Mouse (Mus musculus) heart, adult 18-20 months (tissue): Measurements from ENCODE around the gene Taf6l. TPM values are rescaled to one million over a fixed set of nuclear protein-coding genes. Genes with fewer than 3 reads are reported as not detected.
A peak's percentile ranks its signal among the peaks of the same experiment; 100 is the strongest.

Experiments used
- DNase-seq, 2 experiments: peaks; one replicate each; pipeline ENCODE4 v3.0.0; 2021 to 2022; ENCODE audit warnings: mixed read lengths in 1 of 2
- long read RNA-seq, 2 experiments: library from polyadenylated mRNA; stranded (forward); transcript quantifications; one replicate each; pipeline ENCODE4 v2.0.0; 2021
- total RNA-seq, 2 experiments: library from RNA; stranded (reverse); gene quantifications; 2 replicates each; pipeline ENCODE4 v1.2.3; 2021

Gene Taf6l
- 1 to 10 TPM; 7.2 to 8.6 TPM for total RNA-seq
- long read RNA-seq, experiment 1, transcript Taf6l-205 (12 exons, 2,065 nt): major isoform, 8 of 14 reads
- long read RNA-seq, experiment 1, partial matches to known transcripts: 3 of 14 reads
- long read RNA-seq, experiment 1, other reads (novel, unspliced or antisense): 1 of 14 reads
- long read RNA-seq, experiment 2, partial matches to known transcripts: 2 of 6 reads
- long read RNA-seq, experiment 2, other reads (novel, unspliced or antisense): 0 of 6 reads

GRCm38 (mm10) chr19:8786008-8786781 lies at the start of gene Taf6l:
Gene Taf6l, minus strand, starts transcription at chr19:8786417.
- DNase-seq: peak; percentile 94 to 97

- DNase-seq: no peak
Measured at GRCm38 (mm10) chr19:8832971-8833370, 46.8 kb upstream of the Taf6l start.

DNA sequence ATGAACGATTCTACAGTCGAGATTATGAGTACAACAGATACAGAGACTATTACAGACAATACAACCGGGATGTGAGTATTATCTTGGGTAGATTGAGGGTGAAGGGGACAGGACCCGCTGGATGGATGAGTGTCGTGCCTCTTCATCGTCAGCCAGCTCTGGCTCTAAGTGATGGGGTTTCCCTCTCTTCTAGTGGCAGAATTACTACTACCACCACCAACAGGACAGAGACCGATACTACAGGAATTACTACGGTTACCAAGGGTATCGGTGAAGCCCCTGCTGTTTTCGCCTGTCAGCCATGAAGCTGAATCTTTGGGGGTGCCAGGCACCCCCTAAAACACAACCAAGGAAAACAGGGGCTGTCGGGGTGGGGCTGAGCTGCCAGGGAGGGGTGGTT lies 45.0 kb upstream of the Taf6l start:
- DNase-seq: no peak

- DNase-seq: no peak
Measured at GRCm38 (mm10) chr19:8830664-8831063, 44.4 kb upstream of the Taf6l start.

- peak in 1 of 2 experiments; percentile 47 for DNase-seq
Measured at GRCm38 (mm10) chr19:8829660-8830059, 43.4 kb upstream of the Taf6l start, which contains the start of gene AC129217.1. Gene AC129217.1, plus strand, starts transcription at chr19:8829773.

DNA sequence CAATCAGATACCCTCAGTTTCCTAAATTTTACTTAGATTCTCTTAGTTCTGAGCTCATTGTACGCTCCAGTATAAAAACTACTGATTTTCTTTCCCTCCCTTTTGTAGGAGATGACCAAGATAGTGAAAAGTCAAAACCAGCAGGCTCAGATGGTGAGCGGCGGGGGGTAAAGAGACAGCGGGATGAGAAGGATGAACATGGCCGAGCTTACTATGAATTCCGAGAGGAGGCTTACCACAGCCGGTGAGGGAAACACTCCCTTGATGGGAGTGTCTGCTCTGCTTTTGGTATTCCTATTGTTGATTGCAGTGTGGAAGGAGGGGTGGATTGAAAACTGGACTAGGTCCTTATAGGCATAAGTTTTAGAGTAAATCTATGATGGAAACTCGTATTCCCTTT lies 36.5 kb upstream of the Taf6l start:
- DNase-seq: no peak

GRCm38 (mm10) chr19:8821146-8821545 lies 34.9 kb upstream of the Taf6l start:
- no peak for DNase-seq

DNA sequence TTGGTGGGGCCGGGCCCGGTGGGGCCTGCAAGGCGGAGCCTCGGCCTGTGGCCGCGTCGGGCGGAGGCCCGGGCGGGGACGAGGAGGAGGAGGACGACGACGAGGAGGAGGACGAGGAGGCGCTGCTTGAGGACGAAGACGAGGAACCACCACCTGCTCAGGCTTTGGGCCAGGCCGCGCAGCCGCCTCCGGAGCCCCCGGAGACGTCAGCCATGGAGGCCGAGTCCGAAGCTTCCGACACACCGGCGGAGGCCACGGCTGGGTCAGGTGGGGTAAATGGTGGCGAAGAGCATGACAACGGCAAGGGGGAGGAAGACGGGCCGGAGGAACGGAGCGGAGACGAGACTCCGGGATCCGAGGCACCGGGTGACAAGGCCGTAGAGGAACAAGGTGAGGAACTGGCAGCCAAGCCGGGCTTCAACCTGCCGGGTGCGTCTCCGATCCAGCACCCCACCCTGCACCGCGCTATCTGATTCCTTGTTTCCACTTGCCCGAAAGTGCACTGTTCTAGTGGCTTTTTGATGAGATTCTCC lies 34.3 kb upstream of the Taf6l start:
- no peak for DNase-seq

DNA sequence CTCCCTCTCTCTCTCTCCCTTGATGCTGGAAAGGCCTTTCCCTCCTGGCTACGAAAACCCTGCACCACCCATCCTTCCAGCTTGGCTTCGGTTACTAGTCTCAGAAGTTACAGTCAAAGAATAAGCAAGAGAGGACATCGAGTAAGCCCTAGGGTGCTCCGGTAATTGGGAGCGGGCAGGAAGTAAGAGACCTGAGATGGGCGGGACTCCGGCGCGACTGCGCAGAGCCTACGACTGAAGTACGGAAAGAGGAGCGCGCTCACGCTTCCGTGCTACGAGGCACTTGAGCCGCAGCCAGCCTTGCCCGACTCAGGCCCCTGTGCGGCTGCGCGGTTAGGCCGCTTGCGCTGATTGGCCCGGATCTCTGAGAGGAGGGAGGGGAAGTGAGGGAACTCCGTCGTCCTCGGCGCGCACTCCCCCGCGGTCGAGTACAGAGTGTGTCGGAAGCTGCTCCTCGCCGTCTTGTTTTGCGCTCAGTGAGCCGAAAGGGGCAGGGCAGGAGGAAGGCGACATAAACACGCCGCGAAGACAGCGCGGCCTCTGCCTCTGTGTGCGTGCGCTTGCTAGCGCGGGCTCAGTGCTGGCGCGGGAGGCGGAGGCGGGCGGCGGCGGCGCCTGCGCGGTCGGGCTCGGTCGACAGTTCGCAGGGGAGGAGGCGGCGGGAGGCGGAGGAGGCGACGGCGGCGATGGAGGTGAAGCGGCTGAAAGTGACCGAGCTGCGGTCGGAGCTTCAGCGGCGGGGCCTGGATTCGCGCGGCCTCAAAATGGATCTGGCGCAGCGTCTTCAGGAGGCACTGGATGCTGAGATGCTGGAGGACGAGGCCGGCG lies 33.6 kb upstream of the Taf6l start, which contains the start of gene Hnrnpul2:
Hnrnpul2 (plus strand) TSS at position 415 of the 828 bp plus-strand sequence.
- DNase-seq: peak; percentile 98 to 99

- DNase-seq: peak; percentile 96 to 99
Measured at GRCm38 (mm10) chr19:8818801-8819595, 32.8 kb upstream of the Taf6l start, which contains the start of gene Ttc9c. Gene Ttc9c, minus strand, starts transcription at chr19:8819333.

DNA sequence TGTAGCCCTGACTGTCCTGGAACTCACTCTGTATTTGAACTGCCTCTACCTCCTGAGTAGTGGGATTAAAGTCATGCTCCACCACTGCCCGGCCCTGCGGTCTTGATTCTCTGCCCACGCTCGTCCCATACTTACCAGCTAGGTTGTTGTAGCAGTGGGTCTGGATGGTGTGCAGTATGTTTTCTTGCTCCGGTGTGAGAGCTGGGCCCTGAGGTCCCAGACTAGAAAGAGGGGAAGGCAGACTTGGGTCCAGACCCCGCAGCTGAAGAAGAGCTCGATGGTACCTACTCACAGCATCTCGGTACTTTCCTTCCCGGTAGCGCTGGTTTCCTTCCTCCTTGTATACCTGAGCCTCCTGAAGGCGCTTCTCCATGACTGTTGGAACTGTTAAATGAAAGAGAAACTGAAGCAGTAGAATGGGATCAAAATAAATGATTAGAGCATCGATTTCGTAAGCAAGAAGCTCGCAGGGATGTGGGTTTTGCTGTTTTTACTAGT lies 32.1 kb upstream of the Taf6l start:
- DNase-seq: no peak

DNA sequence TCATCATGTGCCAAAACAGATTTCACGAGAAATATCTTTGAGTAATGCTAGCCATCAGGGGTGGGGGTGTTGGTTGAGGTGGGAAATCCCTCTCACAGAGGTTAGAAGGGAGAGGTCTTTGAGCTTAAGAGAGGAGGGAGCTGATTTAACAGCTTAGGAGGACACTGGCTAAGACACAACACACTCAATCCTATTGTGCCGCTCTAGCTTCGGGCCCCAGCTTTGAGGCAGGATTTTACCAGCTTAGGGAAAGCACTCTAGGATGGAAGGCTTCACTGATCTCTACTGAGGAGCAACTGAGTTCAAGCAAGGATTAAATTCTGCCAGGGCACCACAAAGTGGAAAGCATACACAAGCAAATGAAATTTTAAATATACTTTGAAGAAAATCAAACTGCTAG lies 30.8 kb upstream of the Taf6l start:
- no peak for DNase-seq

GRCm38 (mm10) chr19:8815812-8816211 lies 29.6 kb upstream of the Taf6l start:
- no peak for DNase-seq

- no peak for DNase-seq
Measured at GRCm38 (mm10) chr19:8806810-8807209, 20.6 kb upstream of the Taf6l start.

GRCm38 (mm10) chr19:8803879-8804660 lies 17.9 kb upstream of the Taf6l start:
- DNase-seq: no peak

- DNase-seq: no peak
Measured at GRCm38 (mm10) chr19:8803204-8803780, 17.1 kb upstream of the Taf6l start.

- DNase-seq: peak; percentile 94 to 99
Measured at GRCm38 (mm10) chr19:8802130-8802821, 16.1 kb upstream of the Taf6l start, which contains the start of gene Zbtb3. Gene Zbtb3, plus strand, starts transcription at chr19:8802555.

DNA sequence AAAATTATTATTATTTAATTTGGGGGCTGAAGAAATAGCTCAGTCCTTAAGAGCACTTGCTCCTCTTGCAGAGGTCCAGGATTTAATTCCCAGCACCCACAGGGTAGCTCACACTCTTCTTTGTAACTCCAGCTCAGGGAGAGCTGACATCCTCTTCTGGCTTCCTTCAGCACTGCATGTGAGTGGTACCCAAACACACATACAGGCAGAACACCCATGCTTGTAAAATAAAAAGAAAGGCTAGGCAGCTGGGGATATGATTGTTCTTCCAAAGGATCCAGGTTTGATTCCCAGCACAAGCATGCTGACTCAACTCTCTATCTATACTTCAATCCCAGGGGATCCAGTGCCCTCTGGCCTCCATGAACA lies 12.7 kb upstream of the Taf6l start:
- DNase-seq: no peak

GRCm38 (mm10) chr19:8798264-8798946 lies 12.2 kb upstream of the Taf6l start, which contains the start of gene Polr2g:
Gene Polr2g, minus strand, starts transcription at chr19:8798577.
- DNase-seq: peak; percentile 91 to 95
